Mouse (Mus musculus) liver, adult 2 months (tissue): ENCODE measurements around the gene Cd164. TPM values are rescaled to one million over a fixed set of nuclear protein-coding genes. Genes with fewer than 3 reads are reported as not detected.

Experiments
- DNase-seq: peaks from one replicate; pipeline ENCODE4 v3.0.0-alpha.2; 2011; ENCODE audit warnings: low read depth, low spot score; ENCODE audit errors: extremely low read depth
- H3K27ac ChIP-seq: fragments of 200-500 bp; replicated peaks from 2 replicates; pipeline ENCODE4 v1.5.1; 2012; ENCODE audit warnings: low read depth, mild to moderate bottlenecking, control low read depth, inconsistent platforms, low read length; ENCODE audit not compliant: insufficient read depth
- H3K27me3 ChIP-seq: fragments of 200-500 bp; 2 replicates; pipeline ENCODE4 v1.6.1; 2012; ENCODE audit warnings: mild to moderate bottlenecking, moderate library complexity, low read length, inconsistent platforms; ENCODE audit not compliant: control insufficient read depth, insufficient read depth
- H3K36me3 ChIP-seq: fragments of 200-500 bp; 2 replicates; pipeline ENCODE4 v1.6.1; 2012; ENCODE audit warnings: low read length, inconsistent platforms; ENCODE audit not compliant: control insufficient read depth, insufficient read depth
- H3K4me1 ChIP-seq: fragments of 200-500 bp; 2 replicates; pipeline ENCODE4 v1.6.1; 2011; ENCODE audit warnings: low read length; ENCODE audit not compliant: control insufficient read depth, insufficient read depth
- H3K4me3 ChIP-seq: fragments of 200-500 bp; 2 replicates; pipeline ENCODE4 v1.5.1; 2011; ENCODE audit warnings: low read depth, mild to moderate bottlenecking, control low read depth, low read length, moderate library complexity; ENCODE audit not compliant: insufficient read depth
- H3K79me2 ChIP-seq: fragments of 200-500 bp; 2 replicates; pipeline ENCODE4 v1.6.1; 2012; ENCODE audit warnings: inconsistent platforms, mild to moderate bottlenecking, low read length, moderate library complexity; ENCODE audit not compliant: control insufficient read depth, insufficient read depth
- H3K9ac ChIP-seq: fragments of 200-500 bp; 2 replicates; pipeline ENCODE4 v1.6.1; 2012; ENCODE audit warnings: low read depth, mild to moderate bottlenecking, control low read depth, inconsistent platforms, low read length
- CTCF ChIP-seq: fragments of 200-500 bp; IDR thresholded peaks from 2 replicates; pipeline ENCODE4 v1.5.1; 2011; ENCODE audit warnings: low read depth, low read length, control low read depth
- POLR2A ChIP-seq: fragments of 200-500 bp; IDR thresholded peaks from 2 replicates; pipeline ENCODE4 v1.6.1; 2011; ENCODE audit warnings: low read length, control low read depth; ENCODE audit not compliant: insufficient read depth; ENCODE audit errors: extremely low read depth
- whole genome bisulfite sequencing: fragments of 180-500 bp; shearing (Covaris S2); methylation state at CpG from one replicate; pipeline ENCODE4 v1.1.7; 2018; 5-methylcytosine and 5-hydroxymethylcytosine counted together
- polyA plus RNA-seq: library from polyadenylated mRNA; depleted of rRNA; stranded (reverse); fragments of >200 nt; gene quantifications from 2 replicates; pipeline ENCODE4 v1.2.3, GENCODE M21; 2012
- total RNA-seq: library from RNA; depleted of rRNA; stranded (reverse); fragments of >200 nt; gene quantifications from 2 replicates; pipeline ENCODE4 v1.2.3, GENCODE M21; 2014

Gene Cd164
- total and polyA plus RNA-seq, 2 experiments: 155 to 182 TPM

DNA sequence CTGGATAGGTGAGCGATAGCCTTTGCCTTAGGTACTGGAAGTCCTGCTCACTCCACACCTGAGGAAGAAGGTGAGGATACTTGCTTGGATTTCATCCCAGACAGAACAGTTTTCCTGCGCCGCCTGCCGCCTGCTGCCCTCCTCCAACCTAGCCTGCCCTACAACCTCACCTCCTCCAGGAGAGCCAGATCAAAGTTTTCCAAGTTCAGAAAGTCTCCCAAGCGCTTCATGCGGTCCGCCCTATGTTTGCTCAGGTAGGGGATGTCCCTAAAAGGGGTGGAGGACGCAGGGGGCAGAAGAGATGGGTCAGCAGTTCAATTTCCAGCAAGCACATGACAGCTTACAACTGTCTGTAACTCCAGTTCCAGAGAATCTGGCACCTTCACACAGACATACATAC, 29.9 kb upstream of the Cd164 start:
- H3K4me1 ChIP-seq: peaks cover 14% of the 10 kb centered on the region
- peak; percentile 78 for DNase-seq
- TF ChIP-seq CTCF: peak; percentile 44
- TF ChIP-seq POLR2A: no peak
- peaks cover 7% of the 10 kb centered on the region for H3K36me3 ChIP-seq
- peak overlapping the region; percentile 88 for H3K27ac ChIP-seq
- 8% methylated on average over 8 of the region's 8 CpGs for whole genome bisulfite sequencing
- H3K27me3 ChIP-seq: no peaks in the 10 kb centered on the region
- peak overlapping the region; percentile 87 for H3K4me3 ChIP-seq
- peak overlapping the region; percentile 33; the same call in 1 of the 2 replicates for H3K9ac ChIP-seq
- H3K79me2 ChIP-seq: peaks cover 3% of the 10 kb centered on the region; the same call in 1 of the 2 replicates

GRCm38 (mm10) chr10:41489708-41490517, 29.3 kb upstream of the Cd164 start, which contains the start of the genes Smpd2 and Ppil6:
TSS of gene Smpd2 (minus strand) at chr10:41490369.
TSS of gene Ppil6 (plus strand) at chr10:41490439.
- Histone ChIP-seq H3K4me3 (peak within 1 kb of the TSS; percentile 87), H3K36me3 (peaks cover 7% of the 10 kb centered on the region), H3K27ac (peak within 1 kb of the TSS; percentile 88), H3K9ac (peak within 1 kb of the TSS; percentile 83), H3K4me1 (peaks cover 14% of the 10 kb centered on the region), H3K79me2 (peaks cover 3% of the 10 kb centered on the region; the same call in 1 of the 2 replicates), H3K27me3 (no peaks in the 10 kb centered on the region)
- peak; percentile 79 for DNase-seq
- TF ChIP-seq CTCF (no peak), POLR2A (peak; percentile 81)
- WGBS: under 1% methylated on average over 50 of the region's 50 CpGs

DNA sequence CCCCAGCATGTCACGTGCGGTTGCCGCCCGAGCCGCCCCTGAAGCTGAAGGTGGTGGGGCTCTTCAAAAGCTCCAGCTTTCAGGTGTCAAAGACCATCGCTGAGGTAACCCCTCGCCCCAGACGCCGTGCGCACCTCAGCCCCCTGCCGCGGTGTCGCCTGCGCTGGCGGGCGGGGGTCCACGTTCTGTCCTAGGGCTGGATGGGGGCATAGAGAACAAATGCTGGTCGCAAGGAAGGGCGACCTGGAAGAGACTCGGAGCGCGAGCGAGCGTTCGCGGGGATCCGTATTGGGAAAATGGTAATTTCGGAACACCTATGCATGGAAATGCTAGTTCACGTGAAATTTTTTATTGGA, 28.7 kb upstream of the Cd164 start:
- H3K4me3 ChIP-seq: peak overlapping the region; percentile 87
- no peak for DNase-seq
- peaks cover 14% of the 10 kb centered on the region for H3K4me1 ChIP-seq
- H3K9ac ChIP-seq: peak overlapping the region; percentile 75
- TF ChIP-seq POLR2A (no peak), CTCF (no peak)
- no peak overlapping the region for H3K27ac ChIP-seq
- no peaks in the 10 kb centered on the region for H3K27me3 ChIP-seq
- H3K79me2 ChIP-seq: peaks cover 3% of the 10 kb centered on the region; the same call in 1 of the 2 replicates
- H3K36me3 ChIP-seq: peaks cover 7% of the 10 kb centered on the region
- WGBS: under 1% methylated on average over 29 of the region's 29 CpGs

DNA sequence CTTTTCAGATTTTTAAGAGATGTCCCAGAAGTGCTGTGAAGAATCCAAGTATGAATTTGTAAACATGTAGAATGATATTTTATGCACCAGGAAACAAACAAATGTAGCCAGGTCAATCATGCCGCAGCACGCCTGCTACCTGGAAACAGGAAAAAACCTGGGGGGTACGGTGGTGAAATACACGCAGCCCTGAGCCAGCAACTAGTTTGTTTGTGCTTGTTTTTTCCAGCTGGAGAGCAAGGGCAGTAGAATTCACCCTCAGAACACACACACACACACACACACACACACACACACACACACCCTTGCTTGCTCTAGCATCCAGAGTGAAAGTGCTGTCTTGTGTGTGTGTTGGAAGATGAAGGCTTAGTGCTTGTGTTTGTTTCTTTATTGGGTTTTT, 28.1 kb upstream of the Cd164 start:
- peaks cover 3% of the 10 kb centered on the region; the same call in 1 of the 2 replicates for H3K79me2 ChIP-seq
- 10% methylated on average over 4 of the region's 4 CpGs for WGBS
- peaks cover 7% of the 10 kb centered on the region for H3K36me3 ChIP-seq
- no peak overlapping the region for H3K4me3 ChIP-seq
- no peak overlapping the region for H3K27ac ChIP-seq
- peaks cover 14% of the 10 kb centered on the region for H3K4me1 ChIP-seq
- DNase-seq: peak; percentile 45
- no peak overlapping the region for H3K9ac ChIP-seq
- H3K27me3 ChIP-seq: no peaks in the 10 kb centered on the region
- TF ChIP-seq CTCF (no peak), POLR2A (no peak)

DNA sequence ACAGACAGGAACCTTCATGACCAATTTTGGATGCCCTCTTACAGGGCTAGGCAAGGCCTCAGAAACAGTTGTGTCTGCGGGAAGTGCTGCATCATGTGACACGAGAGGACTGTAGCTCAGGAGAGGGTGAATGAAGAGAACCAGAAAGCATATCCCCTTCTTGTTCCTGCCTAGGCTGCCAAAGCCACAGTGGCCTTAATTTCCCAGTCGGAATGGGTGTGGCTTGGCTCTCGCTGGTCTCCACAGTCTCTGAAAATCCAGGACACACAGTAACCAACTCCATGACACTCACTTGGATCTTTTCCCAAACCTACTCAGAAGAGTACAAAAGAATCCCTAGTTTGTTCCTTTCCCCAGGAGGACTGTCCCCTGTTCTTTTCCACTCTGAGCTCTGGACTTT, 18.3 kb upstream of the Cd164 start:
- H3K9ac ChIP-seq: no peak overlapping the region
- WGBS: 25% methylated on average over 4 of the region's 4 CpGs
- no peaks in the 10 kb centered on the region for H3K36me3 ChIP-seq
- no peaks in the 10 kb centered on the region for H3K79me2 ChIP-seq
- H3K27ac ChIP-seq: no peak overlapping the region
- no peak overlapping the region for H3K4me3 ChIP-seq
- DNase-seq: peak; percentile 92
- TF ChIP-seq CTCF (no peak), POLR2A (no peak)
- no peaks in the 10 kb centered on the region for H3K27me3 ChIP-seq
- H3K4me1 ChIP-seq: peaks cover 4% of the 10 kb centered on the region; the same call in 1 of the 2 replicates

GRCm38 (mm10) chr10:41504996-41505395, 14.2 kb upstream of the Cd164 start:
- 86% methylated on average over 1 of the region's 1 CpGs for WGBS
- Histone ChIP-seq H3K36me3 (no peaks in the 10 kb centered on the region), H3K4me1 (peaks cover 4% of the 10 kb centered on the region; the same call in 1 of the 2 replicates), H3K27me3 (no peaks in the 10 kb centered on the region), H3K9ac (no peak overlapping the region), H3K79me2 (no peaks in the 10 kb centered on the region), H3K4me3 (no peak overlapping the region), H3K27ac (no peak overlapping the region)
- no peak for DNase-seq
- no peak for TF ChIP-seq POLR2A
- no peak for TF ChIP-seq CTCF
